Mouse (Mus musculus): ENCODE data around the gene Cadps. TPM values are rescaled to one million over a fixed set of nuclear protein-coding genes. Genes with fewer than 3 reads are reported as not detected.
"Not testable (repeated sequence)": the region's sequence is repeated elsewhere in the genome, so short reads cannot be mapped to it uniquely, and the experiment has no call there.

The Cadps gene
- polyA plus RNA-seq, 3 experiments from 2014 or later: 0.07 TPM; not detected in 2

GRCm38 (mm10) chr14:12581657-12582056 lies 241.2 kb downstream of the Cadps start:
- no peak for ATAC-seq

- ATAC-seq: no peak
These were observed 242.1 kb downstream of the Cadps start for GRCm38 (mm10) chr14:12580786-12581185.

- no peak for ATAC-seq
These were observed 244.7 kb downstream of the Cadps start for GRCm38 (mm10) chr14:12578156-12578555.

- no peak for ATAC-seq
These were observed 245.3 kb downstream of the Cadps start for GRCm38 (mm10) chr14:12577475-12578140.

- ATAC-seq: no peak
These were observed 247.8 kb downstream of the Cadps start for GRCm38 (mm10) chr14:12575105-12575504.

GRCm38 (mm10) chr14:12574336-12574735 lies 248.5 kb downstream of the Cadps start:
- no peak for ATAC-seq

- not testable (repeated sequence) for ATAC-seq
These were observed 261.1 kb downstream of the Cadps start for GRCm38 (mm10) chr14:12561730-12562129.

GRCm38 (mm10) chr14:12560233-12560577 lies 262.7 kb downstream of the Cadps start:
- no peak for ATAC-seq

GRCm38 (mm10) chr14:12559574-12560232 lies 263.2 kb downstream of the Cadps start:
- ATAC-seq: no peak

- no peak for ATAC-seq
These were observed 263.8 kb downstream of the Cadps start for GRCm38 (mm10) chr14:12558920-12559573.

- no peak for ATAC-seq
These were observed 268.4 kb downstream of the Cadps start for GRCm38 (mm10) chr14:12554486-12554885.

GRCm38 (mm10) chr14:12551353-12551752 lies 271.5 kb downstream of the Cadps start:
- no peak for ATAC-seq

- no peak for ATAC-seq
These were observed 271.9 kb downstream of the Cadps start for GRCm38 (mm10) chr14:12550931-12551330.

- ATAC-seq: no peak
These were observed 273.6 kb downstream of the Cadps start for GRCm38 (mm10) chr14:12549290-12549689.

GRCm38 (mm10) chr14:12547496-12547895 lies 275.4 kb downstream of the Cadps start:
- ATAC-seq: no peak

- no peak for ATAC-seq
These were observed 281.1 kb downstream of the Cadps start for GRCm38 (mm10) chr14:12541733-12542132.

GRCm38 (mm10) chr14:12539071-12539470 lies 283.8 kb downstream of the Cadps start:
- no peak for ATAC-seq

GRCm38 (mm10) chr14:12531101-12531500 lies 291.8 kb downstream of the Cadps start:
- ATAC-seq: no peak

GRCm38 (mm10) chr14:12530554-12530953 lies 292.3 kb downstream of the Cadps start:
- no peak for ATAC-seq

- ATAC-seq: no peak
These were observed 292.8 kb downstream of the Cadps start for GRCm38 (mm10) chr14:12529961-12530542.

GRCm38 (mm10) chr14:12527296-12527695 lies 295.6 kb downstream of the Cadps start:
- no peak for ATAC-seq

- ATAC-seq: no peak
These were observed 315.9 kb downstream of the Cadps start for GRCm38 (mm10) chr14:12507018-12507417.

- no peak for ATAC-seq
These were observed 318.5 kb downstream of the Cadps start for GRCm38 (mm10) chr14:12504191-12504947.

Measured in inflammation-experienced regulatory T-cells, adult 6 months (primary cell).